Mouse (Mus musculus): ENCODE measurements around the gene Galm.

Galm gene

DNA sequence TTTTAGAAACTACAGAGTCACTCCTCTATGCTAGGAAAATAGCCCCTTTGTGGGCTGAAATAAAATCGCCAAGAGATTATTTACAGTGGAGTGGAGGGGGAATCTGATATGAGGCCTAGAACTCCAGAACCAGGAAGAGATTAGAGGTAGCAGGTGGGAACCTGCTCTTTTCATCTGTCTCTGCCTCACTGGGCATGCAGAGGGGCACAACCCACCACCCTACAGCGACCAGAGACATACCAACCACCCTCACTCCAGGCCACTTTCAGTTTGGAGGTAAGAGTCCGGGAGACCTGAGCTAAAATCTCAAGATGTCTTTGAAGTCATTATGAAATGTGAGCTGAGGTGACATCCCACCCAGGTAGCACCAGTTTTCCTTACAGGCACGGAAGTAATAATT, 2.1 kb downstream of the Galm start:
- DNase-seq: no peak

DNA sequence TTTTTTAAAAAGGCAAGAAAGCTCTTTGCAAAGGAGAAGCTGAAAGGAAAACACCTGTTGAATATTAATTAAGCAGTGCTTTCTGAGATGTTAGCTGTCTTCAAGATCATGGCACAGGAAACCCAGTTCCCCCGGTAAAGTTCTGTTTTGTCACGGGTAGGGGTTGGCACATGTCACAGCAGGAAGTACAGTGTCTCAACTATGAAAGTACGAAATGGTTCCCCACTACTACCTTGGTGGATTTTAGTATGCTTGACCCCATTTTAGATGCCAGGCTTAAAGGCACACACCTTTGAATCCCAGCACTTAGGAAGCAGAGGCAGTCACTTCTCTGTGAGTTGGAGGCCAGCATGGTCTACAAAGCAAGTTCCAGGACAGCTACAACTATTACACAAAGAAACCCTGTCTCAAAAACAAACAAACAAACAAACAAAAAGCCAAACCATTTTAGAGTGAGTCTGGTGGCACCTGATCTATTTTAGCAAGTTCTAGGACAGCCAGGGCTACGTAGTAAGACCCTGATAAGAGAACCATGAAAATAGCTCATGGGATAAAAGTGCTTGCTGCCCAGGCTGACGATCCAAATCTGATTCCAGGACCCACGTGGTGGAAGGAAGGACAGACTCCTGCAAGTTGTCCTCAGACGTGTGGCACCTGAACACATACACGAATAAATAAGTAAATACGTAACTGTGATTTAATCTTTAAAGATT, 3.6 kb downstream of the Galm start:
- DNase-seq: no peak

DNA sequence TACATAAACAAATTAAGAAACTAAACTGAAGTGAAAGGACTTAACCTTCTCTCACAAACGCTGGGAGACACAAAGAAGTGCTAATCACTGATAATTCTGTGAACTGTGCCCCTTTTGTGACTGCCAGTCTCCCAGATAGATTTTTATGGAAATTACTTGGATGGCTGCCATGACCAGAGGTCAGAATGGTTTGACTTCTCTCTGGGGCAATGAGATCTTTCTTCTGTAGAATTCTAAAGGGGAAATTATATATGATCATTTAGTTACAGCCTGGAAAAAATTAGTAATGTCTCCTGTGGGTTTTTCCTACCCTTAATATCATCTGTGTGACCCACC, 4.1 kb downstream of the Galm start:
- DNase-seq: no peak

DNA sequence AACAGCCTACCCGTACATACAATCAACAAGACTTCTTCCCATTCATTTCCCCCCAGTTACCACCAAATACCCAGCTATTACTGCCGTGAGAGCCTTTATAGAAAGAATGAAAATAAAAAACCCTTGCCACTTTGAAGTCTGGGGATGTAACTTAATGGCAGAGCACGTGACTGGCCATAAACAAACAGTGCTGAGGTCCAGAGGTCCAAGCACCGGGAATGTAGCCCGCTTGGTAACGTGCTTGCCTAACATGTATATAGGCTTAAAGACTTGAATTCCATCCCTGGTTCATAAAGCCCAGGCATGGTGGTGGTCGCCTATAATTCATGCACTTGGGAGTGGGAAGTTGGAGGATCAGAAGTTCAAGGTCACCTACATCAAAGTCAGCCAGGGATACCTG, 4.6 kb downstream of the Galm start:
- DNase-seq: no peak

DNA sequence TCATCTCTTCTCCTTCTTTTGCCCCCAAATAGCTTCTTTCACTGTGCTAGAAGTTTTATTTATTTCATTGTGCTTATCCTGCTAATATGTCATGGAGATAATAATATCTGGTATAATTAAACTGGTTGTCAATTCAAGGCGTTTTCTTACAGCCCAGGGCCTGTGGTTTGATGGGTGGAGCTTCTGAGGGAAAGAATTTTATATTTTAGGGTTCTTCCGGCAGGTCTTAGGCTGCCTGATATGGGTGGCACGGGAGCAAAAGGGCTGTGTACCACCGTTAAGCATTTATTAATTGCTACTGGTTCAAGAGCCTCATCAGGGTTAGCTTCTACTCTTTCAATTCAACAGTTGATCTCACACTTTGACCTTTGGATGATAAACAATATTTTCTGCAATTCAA, 5.2 kb downstream of the Galm start:
- DNase-seq: no peak

DNA sequence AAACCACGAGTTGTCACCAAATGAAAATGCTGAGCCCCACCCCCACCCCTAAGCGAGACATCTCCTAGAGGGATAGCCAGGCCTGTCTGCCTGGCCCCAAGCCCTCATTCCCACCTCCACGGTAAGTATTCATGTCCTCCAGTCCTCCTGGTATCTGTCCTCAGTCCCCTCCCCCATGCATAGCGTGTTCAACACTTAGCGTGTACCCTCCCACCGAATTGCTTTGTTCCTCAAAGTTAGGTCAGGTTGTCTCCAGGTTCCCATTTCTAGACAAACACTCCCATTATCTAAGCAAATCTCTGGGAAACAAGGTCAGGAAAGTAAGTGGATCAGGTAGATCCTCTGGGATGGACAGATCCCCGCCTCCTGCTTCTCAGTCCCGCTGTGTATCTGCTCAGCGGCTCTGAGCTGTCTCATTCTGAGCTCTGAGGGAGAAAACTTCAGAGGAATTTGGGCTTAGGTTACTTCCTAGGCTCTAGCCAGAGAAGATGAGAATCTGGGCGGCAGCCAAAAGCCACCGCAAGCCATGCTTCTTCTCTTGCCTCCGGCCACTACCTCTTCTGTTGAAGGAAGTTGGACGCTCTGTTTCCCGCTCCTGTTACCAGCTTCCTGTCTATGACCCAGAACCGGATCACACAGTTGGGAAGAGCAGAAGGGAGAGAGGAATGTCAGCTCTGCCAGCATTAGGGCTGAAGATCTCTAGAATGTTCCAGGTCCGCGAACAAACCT, 11.3 kb downstream of the Galm start:
- DNase-seq: no peak

DNA sequence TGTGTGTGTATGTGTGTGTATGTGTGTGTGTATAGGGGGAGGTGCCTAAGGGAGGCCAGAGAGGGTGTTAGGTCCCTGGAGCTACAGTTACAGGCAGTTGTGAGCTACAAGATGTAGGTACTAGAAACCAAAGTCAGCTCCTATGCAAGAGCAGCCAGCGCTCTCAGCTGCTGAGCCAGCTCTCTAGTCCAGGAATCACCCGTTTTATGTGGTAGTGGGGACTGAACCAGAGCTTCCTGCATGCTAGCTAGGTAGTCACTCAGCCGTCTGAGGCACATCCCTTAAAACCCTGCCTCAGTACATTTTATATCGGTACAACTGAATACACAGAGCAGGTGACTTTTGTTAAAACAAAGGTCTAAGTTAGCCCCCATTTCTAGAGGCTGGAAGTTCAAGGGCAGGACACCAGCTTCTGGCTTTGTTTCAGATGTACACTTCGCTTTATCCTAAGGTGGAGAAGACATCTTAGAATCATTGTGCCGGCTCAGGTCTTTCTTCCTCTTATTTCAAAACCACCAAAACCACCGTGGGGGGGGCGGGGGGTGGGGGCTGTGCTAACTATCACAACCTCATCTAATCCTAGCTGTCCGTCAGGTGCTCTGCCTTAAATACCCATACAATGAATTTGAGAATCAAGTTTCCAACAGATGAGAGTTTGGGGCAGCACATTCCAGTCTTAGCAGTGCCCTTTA, 12.6 kb downstream of the Galm start:
- no peak for DNase-seq

DNA sequence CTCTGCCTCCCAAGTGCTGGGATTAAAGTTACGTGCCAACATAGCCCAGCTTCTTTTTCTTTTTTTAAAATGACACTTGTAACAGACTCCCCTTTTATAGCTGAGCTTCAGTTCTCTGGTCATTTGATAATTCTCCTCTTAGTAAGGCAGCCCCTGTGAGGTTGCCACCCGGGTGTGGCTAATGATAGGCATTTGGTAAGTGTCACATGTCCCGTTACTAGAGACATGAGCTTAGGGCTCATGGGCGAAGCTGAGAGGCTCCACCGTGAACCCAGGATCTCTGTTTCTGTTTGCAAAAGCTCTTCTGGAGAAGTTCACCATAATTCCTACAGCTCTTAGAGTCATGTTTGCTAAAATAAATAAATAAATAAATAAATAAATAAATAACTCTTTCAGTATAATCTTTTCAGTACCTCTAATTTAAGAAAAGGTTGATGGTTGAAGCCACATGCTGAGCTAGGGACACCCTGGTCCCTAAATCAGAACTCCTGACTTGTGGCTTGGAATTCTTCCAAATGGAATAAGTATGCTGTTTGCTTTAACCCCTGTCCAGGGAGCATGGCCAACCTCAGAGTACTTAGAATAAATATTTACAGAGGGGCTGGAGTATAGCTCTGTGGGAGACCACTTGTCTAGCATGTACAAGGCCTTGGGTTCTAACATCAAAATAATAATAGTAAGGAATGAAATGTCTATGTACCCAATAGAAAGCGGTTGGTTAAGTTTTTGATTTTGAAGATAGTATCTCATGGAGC, 16.4 kb downstream of the Galm start:
- DNase-seq: no peak

DNA sequence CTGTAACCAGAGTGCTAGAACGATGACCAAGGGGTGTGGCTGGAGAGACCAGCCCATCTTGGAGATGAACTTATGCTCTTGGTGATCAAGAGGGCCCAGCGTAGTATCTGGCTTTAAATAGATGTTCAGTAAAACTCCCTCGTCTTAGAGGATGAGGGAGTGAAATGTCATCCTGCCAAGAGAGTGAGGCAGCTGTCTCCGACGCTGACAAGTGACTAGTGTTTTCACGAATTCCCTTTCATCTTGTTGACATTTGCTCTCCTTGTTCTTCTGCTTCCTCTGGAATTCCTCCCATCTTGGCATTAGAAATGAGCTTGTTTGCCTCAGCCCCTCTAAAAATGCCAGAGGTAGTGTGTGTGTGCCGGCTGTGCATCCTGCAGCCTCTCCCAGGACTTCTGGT, 17.9 kb downstream of the Galm start:
- DNase-seq: no peak

DNA sequence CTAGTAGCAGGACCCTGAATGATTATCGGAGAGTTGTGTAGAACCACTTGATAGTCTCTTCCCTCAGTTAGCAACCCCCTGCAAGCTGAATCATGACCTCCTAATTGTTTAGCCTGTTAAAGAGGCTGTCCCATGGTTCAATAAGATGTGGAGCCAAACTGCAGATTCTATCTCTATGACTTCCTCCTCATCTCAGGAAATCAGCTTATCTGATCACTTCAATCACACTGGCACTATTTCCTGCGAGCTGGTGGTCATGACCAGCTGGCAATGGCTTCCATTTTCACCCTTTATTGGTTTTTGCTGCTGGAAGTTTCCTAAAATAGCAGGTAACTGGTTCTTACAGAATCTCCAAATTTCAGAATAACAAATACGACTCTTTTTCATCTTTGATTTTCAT, 18.5 kb downstream of the Galm start:
- no peak for DNase-seq

DNA sequence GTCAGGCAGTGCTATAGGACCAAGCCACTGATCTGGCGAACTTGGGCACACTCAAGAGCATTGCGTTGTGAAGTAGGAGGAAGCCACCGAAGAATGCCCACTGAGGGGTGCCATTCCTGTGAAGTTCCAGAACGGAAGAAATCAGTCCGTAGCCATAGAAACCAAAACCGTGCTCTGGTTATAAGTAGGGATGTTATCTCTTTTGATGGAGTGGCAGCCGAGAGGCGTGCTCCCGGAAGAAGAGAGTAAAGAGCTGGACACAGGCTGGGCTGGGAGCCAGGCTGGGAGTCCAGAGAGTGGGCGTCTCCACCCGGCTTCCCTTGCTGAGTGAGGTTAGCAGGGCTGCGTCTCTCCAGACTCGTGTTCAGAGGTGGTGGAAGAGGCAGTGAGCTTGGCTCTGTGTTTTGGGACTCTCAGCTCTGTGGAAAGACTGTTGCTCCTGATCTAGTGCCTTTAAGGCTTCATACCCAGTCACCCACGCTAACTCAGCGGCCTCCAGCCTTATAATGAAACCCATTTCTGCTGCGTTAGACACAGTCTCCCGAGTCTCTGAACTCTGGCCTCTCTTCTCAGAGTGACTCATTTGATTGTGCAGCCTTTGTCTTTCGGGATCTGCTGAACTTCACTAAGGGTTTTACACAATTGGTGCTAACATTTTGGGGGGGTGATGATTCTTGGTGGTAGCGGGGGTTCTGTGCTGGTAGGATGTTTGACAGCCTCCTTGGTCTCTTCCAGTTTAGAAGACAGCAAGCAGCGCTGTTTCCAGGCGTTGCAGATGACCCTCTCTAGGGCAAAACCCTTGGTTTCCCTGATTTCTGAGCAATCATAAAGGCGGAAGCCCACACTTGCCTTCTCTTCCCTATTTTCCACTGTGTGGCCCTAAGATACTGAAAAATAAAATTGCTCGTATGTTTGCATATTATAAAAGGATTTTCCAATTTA, 21.1 kb downstream of the Galm start:
- DNase-seq: no peak

DNA sequence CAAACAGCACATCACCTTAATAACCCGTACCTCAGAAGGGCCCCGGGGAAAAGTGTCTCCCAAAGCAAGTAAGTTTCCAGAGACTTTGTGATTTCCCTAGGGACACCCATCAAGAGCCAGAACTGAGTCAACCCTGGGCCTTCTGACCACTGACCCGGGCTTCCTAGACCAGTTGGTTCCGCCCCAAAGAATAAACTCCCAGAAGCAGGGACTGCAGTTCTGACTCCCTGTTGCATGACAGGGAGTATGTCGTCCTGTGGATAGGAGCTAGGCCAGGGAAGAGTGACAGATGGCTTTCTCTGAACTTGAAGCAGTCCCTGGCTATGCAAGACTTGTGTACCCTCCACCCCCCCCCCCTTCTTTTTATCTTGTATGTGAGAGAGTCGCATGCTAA, 21.7 kb downstream of the Galm start:
- no peak for DNase-seq

DNA sequence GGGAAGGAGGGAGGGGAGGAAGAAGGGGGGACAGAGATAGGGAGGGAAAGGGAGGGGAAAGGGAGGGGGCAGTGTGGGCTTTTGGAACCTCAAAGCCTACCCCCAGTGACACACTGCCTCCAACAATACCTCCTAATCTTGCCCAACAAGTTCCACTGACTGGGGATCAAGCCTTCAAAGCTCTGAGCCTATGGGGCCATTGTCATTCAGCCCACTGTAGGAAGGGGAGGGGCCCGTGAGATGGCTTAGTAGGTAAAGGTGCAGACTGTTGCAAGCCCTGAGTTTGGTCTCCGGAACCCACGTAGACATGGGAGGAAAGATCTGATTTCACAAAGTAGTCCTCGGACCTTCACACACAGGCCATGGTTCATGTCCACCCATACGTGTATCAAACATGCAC, 24.1 kb downstream of the Galm start:
- no peak for DNase-seq

DNA sequence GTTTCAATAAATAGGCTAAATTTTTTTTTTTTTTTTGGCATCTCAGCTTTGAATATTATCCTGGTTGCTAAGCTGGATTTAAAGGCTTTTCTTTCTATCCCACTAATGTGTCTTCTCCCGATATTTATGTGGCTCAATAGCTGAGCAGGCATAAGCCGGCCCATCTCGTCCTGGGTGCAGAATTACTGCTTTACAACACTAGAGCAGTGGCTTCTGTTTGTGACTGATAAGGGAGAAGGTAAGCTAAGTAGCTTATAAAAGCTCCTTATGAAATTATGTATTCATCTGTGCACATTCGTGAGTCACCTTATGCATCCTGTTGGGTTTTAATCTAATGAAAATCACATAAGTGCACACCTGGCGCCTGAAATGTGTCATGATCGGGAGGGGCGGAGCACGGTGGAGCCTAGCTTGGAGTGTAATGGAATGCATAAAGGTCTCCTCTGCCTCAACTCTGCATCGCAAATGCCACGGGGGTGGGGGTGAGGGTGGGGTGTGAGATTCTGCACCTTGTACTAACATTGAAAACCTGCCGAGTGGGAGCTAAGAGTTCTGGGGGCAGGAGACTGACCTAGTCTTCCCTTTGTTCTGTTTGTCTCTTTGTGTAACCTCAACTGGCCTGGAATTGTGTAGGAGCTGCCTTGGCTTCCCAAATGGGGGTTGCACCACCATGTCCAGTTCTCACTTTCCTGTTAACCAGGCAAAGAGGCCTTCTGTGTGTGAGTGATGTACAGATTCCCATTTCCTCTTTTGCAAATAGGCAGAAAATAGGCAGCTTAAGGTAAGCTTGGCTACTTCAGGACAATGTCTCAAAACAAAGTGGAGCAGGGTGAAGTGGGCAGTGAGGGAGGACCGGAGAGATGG, 25.7 kb downstream of the Galm start:
- no peak for DNase-seq

DNA sequence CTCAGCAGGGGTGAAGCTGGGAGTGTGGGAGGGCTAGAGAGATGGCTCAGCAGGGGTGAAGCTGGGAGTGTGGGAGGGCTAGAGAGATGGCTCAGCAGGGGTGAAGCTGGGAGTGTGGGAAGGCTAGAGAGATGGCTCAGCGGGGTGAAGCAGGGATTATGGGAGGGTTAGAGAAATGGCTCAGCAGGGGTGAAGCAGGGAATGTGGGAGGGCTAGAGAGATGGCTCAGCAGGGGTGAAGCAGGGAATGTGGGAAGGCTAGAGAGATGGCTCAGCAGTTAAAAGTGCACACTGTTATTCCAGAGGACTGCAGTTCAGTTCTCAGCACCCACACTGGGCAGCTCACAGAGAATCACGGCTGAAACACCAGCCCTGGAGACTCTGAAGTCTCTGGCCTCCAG, 26.4 kb downstream of the Galm start:
- no peak for DNase-seq

DNA sequence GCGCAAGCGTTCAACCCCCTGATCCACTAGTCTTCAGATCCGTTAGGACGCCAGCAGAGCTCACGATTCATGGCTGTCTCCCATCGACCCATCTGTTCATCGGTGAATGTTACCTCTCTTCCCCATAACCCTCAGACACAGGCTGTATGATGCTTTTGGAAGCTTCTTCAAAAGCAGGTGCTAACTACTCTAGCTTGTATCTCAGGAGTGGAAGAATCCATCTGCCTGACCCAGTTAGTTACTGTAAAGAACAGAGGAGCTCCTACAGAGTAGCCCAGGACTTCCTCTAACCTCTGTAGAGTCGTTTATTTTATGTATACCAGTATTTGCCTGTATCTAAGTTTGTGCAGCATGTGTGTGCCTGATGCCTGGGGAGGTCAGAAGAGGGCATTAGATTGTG, 29.6 kb downstream of the Galm start:
- DNase-seq: no peak

DNA sequence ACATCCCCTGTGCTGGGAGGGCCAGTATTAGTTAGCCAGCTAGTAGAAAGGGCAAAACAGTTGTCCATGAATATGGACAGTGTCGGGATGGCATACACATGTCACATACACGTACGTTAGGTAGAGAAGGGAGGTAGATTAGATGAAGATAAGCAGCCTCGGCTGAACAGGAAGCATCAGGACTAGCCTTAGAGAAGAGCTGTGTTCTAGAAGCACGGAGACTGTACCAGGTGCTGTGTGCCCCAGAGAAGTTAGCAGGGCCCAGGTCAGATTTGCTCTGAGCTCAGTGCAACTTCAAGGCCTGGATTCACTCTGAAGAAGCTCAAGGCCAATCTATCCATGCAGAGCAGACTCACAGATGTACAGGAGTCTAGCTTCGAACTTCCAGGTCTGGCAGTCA, 30.2 kb downstream of the Galm start:
- DNase-seq: no peak

DNA sequence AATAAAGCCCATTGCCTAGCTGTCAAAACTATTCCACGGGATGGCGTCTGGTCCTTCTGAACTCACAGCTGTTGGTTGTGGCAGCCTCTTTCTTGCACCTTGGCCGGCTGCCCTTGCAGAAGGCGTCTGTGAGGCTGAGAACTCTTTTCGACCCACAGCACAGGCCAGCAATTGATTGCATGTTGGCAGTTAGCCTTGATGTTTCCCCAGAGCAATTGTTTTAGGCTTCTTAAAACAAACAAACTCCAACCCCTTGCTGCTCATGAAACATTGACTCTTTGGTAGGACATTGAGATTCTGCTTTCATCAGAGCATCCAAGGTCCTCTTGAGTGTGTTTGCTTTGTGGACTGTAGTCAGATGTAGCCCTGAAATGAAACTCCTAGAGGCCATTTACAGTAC, 33.2 kb downstream of the Galm start:
- DNase-seq: peak; percentile 43

DNA sequence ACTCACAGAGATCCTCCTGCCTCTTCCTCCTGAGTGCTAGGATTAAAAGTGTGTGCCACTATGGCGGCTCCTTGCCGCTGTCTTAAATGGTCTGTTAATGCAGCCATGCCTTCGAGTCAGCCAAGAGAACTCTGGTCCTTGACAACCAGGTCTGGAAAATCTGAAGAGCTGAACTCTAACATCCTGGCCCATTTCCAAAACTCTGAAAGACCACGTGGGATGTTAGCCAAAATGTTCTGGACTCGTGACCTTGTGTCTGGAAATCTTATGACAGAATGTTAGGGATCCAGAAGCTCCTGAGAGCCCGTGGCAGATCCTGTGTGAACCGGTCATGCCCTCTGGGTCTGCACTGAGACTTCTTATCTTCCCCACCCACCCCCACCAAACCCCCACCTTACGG, 36.7 kb downstream of the Galm start:
- DNase-seq: no peak

DNA sequence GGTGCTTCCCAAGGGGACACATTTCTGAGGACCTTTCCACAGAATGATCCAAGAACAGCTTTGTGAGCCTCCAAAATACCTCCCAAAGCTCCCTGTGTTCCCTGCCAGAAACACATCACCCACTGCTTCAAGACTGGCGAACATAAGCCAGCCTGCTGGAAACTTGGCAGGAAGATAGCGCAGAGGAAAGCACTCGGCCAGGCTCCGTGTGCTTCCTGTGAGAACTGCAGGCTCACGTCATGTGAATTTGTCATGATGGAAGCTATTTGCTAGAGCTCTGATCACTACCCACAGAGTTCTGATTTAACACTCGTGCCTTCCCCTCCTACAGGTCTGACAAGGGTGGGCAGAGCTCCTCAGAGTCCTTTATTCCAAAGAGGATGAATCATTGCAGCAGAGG, 38.5 kb downstream of the Galm start:
- DNase-seq: peak; percentile 88

DNA sequence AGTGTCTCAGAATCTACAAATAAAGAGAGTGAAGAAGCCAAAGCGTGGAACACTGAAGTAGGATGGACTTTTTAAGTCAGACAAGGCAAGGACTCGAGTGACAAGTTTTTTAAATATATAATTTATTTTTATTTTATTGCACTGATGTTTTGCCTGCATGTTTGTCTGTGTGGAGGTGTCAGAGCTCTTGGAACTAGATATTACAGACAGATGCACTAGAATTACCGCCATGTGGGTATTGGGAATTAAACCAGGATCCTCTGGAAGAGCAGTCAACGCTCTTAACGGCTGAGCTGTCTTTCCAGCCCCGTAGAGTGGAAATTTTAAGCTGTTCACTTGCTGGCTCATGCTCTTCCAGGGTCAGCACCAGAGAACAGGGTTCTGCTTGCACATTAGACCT, 39.1 kb downstream of the Galm start:
- peak; percentile 20 for DNase-seq

DNA sequence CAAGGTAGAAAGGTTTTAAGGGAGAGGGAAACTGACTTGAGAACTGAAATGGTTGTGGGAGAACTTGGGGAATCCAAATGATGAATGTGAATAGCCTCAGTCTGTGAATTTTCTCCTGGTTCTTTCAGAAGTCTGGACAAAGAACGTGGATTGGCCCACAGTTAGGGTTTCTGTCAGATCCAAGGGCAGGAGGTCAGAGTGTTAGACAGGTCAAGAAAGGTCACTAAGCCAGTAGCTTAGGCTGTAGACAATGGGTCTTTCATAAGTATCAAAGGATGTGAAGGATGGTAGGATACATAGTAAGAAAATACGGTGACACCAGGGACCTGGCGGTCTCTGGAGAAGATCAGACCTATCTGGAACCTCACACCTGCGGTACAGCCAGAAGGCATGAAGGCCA, 40.2 kb downstream of the Galm start:
- peak; percentile 42 for DNase-seq

Measured in cerebellum, adult 11-12 months (tissue).